Mouse (Mus musculus): ENCODE results near the gene Agpat1. TPM values are rescaled to one million over a fixed set of nuclear protein-coding genes. Genes with fewer than 3 reads are reported as not detected.

The Agpat1 gene
- 0.72 TPM for polyA plus RNA-seq (2014; fragmentation: Illumina TruSeq; extraction: RNeasy Lipid Tissue Mini Kit (QIAGEN cat#74804); ENCODE audit: low read depth, low replicate concordance)

DNA sequence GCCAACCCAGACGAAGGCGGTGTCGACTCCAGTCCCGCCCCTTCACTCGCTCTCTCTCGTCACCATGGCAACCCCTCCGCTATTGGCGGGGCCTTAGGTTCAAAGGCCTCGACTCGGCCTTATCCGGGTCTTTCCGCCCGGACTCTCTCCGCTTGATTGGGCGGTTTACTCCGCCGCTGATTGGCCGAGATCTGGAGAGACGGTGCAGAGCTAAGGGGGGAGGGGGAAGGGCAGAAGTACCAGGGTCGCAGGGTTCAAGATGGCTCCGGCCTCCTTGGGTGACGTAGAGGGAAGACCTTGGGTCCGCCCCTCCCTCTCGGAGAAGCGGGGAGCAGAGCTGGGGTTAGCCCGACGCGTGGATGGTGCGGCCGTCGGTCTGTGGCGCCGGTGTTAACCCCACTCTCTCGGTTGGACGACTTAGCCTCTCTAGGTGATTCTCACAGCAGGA lies at the start of gene Agpat1:
Agpat1 (plus strand) TSS at position 202 of the 448 bp plus-strand sequence.

DNA sequence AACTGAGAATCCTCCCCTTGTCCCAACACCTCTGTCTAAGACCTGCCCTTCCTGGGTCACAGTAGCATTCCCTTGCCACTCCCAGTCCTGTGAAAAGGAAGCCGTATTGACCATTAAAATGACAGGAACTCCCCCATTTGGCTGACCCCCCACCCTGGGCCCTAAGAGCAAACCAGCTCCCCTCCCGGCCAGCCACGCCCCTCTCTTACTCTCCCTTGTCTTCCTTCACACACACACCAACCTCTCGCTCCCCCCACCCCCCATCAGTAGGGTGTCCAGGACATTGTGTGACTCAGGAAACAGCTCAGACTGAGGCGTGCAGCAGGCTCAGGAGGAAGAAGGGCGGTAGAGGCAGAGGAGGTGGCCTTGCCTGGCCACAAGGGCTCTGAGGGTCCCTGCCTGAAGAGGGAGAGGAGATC lies 40.0 kb upstream of the Agpat1 start, which contains the start of gene Notch4:
Notch4 (plus strand) TSS at position 266 of the 419 bp plus-strand sequence.

DNA sequence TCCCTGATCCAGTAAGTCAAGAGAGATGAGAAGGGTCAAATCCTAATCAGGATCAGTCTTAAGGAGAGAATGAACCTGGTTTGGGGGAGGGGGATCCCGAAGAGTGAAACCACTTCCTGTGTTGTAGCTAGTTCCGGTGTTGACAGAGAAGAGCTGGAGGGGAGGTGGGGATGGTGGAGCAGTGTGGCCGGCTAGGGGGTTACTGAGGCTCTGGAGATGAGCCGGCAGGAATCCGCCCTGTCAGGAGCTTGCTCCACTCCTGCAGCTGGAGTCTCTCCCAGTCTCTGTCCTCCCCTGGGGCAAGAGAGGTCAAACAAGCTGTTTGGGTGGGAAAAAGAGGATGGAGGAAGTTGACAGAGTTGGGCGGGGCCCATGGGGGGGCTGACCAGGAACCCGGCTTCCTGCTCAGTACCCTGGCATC lies 14.4 kb upstream of the Agpat1 start, which contains the start of gene Gpsm3:
Gpsm3 (plus strand) TSS at position 126 of the 421 bp plus-strand sequence.

DNA sequence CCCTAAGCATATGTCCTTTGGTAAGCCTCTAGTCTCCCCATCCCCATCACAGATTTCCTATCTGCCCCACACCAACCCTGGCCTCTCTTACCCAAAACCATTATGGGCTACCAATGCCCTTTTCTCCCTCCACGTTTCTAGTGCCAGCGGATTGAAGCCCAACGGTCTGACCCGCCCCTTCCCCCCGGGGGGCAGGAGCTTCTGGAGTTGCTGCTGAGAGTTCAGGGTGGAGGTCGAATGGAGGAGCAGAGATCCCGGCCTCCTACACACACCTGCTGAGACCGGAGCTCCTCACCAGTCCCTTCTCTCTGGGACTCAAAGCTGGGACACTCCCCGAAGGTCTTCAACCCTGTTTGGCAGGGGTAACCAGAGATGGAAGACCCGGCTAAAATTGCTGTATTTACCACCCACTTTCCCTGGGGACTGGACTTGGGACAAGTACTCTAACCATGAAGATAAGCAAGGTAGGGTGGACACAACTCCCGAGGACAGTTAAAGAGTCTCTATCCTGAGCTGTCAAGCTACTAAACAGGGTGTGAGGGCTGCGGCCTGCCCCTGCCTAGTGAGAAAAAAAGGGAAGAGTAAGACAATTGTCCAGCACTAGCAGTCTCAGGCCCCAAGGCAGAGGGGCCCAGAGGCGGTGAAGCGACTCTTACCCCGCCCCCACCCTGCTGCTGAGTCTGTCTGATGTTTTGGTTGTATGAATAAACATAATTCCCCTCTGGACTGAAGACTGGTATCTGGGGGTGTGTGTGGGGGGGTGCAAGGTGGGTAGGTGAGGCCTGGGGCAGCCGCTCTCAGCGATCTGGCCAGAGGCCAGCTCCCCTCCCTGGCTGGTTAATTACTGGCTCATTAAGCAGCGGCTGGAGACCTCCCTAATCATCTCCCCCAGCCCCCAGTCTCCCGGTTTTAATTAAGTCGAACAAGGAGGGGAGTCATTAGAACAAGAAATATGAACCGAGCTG lies 12.8 kb upstream of the Agpat1 start, which contains the start of gene Pbx2:
Pbx2 (plus strand) TSS at position 238 of the 965 bp plus-strand sequence.

DNA sequence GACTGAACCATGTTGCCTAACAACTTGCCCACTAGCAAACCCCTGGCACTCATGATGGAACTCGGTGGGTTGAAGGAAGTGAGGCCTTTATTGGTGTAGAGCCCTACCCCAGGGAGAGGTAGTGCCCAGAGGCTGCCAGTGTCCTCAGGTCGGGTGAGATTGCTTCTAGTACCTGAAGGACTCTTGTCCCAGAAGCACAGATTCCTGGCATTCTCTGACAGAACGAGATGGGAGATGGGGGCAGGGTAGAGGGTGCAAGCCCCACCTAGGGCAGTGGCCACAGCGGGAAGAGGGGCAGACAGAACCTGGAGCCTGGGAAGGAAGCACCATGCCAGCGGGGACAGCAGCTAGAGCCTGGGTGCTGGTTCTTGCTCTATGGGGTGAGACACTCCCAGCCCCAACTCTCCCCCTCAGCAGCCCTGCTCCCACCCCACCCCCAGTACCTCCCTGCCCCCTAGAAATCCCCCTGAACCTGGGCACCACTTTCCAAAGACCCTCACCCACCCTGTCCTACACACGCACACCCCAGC lies 6.4 kb upstream of the Agpat1 start, which contains the start of gene Ager:
Ager (plus strand) TSS at position 297 of the 530 bp plus-strand sequence.

DNA sequence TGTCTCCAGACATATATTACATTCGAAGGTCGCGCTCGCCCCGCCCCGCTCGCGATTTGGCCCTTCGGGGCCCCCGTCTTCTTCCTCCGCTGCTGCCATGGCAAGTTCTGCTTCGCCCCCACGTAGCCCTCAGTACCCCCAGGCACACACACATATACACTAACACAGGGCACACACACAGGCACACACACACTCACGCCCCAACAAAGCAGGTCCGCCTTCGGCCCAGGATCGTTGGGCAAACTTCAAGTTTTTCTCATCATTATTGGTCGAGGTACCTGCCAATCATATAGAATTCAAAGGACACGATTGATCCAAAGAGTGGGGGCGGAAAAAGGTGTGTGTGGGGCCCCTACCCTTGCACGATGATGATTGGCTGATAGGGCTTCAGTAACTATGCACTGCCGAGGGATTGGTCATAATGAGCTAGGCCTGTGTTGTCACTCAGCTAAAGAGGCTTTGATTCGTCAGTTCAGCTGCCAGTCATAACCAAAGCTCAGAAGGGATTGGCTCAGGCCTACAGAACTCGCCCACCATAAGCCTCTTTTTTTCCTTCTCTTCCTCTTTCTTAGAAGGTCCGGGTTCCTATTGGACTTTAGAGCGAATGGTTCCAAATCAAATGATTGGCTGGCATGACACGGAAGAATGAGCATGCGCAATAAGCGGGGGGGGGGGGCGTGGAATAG lies 544 bp upstream of the Agpat1 start, which contains the start of gene Rnf5:
Rnf5 (minus strand) TSS at position 316 of the 686 bp plus-strand sequence.

DNA sequence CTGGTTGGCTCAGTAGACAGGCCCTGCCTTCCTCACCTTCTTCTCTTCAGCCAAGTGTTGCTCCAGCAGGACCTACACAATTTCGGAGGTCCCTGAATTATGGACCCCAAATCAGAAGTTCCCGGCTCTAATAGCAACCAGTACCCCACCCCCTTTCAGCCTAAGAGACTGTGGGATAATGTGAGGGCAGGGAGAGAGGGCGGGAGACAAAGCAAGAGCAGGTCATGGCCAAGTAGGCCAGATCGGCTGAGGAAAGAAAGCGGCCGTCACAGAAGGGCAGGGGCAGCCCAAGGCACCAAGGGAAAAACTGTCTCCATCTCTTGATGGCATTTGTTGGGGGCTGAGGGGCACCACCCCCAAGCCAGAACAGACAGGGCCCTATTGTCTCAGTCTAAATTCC lies 11.8 kb downstream of the Agpat1 start, which contains the start of gene Egfl8:
Egfl8 (minus strand) TSS at position 101 of the 400 bp plus-strand sequence.

DNA sequence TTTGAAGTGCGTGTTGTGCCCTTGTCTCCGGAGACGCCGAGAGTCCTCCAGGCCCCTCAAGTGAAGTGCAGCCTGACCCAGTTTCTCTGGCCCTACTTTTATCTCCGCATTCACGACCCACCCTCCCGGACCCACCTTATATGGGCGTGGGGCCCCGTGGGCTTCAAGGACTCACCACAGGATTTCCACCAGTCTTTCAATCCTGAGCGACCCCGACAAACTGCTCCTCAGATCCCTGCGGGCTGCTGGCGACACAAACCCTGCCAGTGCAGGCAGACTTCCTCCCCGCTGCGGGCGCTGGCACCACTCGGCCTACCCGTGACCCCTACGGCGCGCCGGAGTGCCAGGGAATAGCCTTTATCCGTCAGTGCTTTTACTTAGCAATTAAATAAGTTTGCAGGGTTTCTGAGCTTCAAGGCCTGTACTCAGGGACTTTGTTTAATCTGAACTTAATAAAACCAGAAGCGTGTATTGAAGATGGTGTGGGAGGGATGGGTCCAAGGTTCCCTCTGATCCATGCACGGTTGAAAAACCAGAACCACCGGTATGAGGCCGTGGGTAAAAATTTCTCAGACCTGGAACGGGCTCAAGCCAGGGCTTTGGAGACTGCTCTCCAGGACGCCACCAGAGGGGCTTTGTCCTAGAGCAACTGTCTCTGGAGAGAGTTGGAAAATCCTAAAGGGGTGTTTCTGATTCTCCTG lies 24.0 kb downstream of the Agpat1 start, which contains the start of gene Ppt2:
Ppt2 (minus strand) TSS at position 568 of the 701 bp plus-strand sequence.

DNA sequence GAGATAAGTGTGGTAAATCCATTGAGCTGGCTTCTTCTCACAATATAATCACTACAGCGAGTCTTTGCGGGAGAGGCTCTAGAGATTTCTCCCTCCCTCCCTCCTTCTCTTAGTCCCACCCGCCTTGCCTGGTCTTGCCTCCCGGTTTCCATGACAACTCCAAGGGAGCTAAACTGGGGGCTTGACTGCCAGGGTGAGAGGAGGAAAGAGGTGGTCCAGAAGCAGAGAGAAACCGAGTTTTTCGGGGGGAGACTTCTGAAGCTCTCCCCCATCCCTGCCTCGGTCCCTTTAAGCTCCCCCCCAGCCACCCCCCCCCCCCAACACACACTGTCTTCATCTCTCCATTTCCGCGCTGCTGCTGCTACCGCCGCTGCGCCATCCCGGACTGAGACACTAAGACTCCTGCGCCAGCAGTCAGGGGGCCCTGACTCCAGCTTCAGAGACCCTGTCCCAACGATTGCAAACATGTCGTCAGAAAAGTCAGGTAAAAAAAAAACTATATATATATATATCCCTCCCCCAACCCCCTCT lies 25.2 kb downstream of the Agpat1 start, which contains the start of gene Prrt1:
Prrt1 (plus strand) TSS at position 313 of the 531 bp plus-strand sequence.

DNA sequence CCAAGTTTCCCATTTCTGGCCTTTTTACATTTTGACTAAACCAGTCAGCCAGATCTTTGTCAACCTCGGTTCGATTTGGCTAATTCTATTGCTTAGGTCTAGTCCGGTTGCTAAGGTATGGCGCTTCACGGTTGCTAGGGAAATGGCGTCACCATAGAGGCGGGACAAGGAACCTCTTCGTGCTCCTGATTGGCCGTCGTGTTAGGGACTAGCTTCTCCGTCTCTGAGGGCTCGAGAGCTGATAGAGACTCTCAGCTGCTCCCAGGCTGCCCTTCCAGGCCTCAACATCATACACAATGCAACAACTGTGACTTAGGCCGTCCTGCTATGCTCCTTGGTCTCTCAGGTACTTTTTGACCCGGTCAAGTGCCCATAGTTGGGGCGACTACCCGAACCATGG lies 40.5 kb downstream of the Agpat1 start, which contains the start of gene Fkbpl:
Fkbpl (plus strand) TSS at position 157 of the 400 bp plus-strand sequence.

DNA sequence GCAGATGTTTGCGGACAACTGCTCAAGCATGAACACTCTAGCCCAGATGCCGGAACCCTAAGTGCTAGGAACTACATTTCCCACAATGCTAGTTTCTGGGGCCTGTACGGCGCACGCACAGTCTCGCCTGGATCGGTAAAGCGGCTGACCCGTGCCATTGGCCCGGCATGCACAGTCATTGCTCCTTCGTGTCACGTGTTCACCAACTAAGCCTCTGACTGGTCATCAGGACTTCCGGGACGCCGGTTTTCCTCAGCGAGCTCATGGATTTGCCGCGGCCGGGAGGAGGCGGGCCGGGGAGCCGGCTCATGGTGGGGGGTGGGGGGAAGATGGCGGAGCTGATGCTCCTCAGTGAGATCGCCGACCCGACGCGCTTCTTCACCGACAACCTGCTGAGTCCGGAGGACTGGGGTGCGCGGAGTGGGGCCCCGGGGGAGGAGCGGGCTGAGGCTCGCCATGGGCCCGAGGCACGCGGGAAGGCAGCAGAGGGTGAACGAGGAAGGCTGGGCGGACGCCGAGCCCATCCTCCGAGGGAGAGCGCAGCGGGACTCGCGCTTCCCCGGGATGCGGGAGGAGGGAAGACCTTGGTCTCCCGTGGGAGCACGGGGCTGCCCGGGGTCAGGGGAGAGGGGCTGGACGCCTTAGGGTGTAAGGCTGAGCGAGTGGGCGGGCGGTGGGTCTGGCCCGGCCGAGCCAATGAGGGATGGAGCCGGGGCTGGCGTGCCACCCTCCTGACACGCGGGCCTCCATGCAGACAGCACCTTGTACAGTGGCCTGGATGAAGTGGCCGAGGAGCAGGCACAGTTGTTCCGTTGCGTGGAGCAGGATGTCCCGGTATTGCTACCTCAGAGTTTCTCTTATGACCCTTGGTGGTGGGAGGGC lies 43.1 kb downstream of the Agpat1 start, which contains the start of gene Atf6b:
Atf6b (plus strand) TSS at position 241 of the 882 bp plus-strand sequence.

Other genes with a start within 250 kb of the Agpat1 start
- not detected for gene Btnl2, start 249.4 kb upstream of the Agpat1 start, polyA plus RNA-seq (2014; fragmentation: Illumina TruSeq; extraction: RNeasy Lipid Tissue Mini Kit (QIAGEN cat#74804); ENCODE audit: low read depth, low replicate concordance)
- not detected for gene Btnl1, start 227.1 kb upstream of the Agpat1 start, polyA plus RNA-seq (2014; fragmentation: Illumina TruSeq; extraction: RNeasy Lipid Tissue Mini Kit (QIAGEN cat#74804); ENCODE audit: low read depth, low replicate concordance)
- gene BC051142, start 205.4 kb upstream of the Agpat1 start, polyA plus RNA-seq (2014; fragmentation: Illumina TruSeq; extraction: RNeasy Lipid Tissue Mini Kit (QIAGEN cat#74804); ENCODE audit: low read depth, low replicate concordance) = not detected
- gene Btnl4, start 126.9 kb upstream of the Agpat1 start, polyA plus RNA-seq (2014; fragmentation: Illumina TruSeq; extraction: RNeasy Lipid Tissue Mini Kit (QIAGEN cat#74804); ENCODE audit: low read depth, low replicate concordance) = not detected
- not detected for gene Btnl6, start 86.9 kb upstream of the Agpat1 start, polyA plus RNA-seq (2014; fragmentation: Illumina TruSeq; extraction: RNeasy Lipid Tissue Mini Kit (QIAGEN cat#74804); ENCODE audit: low read depth, low replicate concordance)
- 0.16 TPM for gene Notch4, start 40.0 kb upstream of the Agpat1 start, polyA plus RNA-seq (2014; fragmentation: Illumina TruSeq; extraction: RNeasy Lipid Tissue Mini Kit (QIAGEN cat#74804); ENCODE audit: low read depth, low replicate concordance)
- gene Gpsm3, start 14.5 kb upstream of the Agpat1 start, polyA plus RNA-seq (2014; fragmentation: Illumina TruSeq; extraction: RNeasy Lipid Tissue Mini Kit (QIAGEN cat#74804); ENCODE audit: low read depth, low replicate concordance) = 0.61 TPM
- 5.3 TPM for gene Pbx2, start 13.0 kb upstream of the Agpat1 start, polyA plus RNA-seq (2014; fragmentation: Illumina TruSeq; extraction: RNeasy Lipid Tissue Mini Kit (QIAGEN cat#74804); ENCODE audit: low read depth, low replicate concordance)
- gene Ager, start 6.4 kb upstream of the Agpat1 start, polyA plus RNA-seq (2014; fragmentation: Illumina TruSeq; extraction: RNeasy Lipid Tissue Mini Kit (QIAGEN cat#74804); ENCODE audit: low read depth, low replicate concordance) = not detected
- gene Rnf5, start 572 bp upstream of the Agpat1 start, polyA plus RNA-seq (2014; fragmentation: Illumina TruSeq; extraction: RNeasy Lipid Tissue Mini Kit (QIAGEN cat#74804); ENCODE audit: low read depth, low replicate concordance) = 45.1 TPM
- not detected for gene Egfl8, start 11.7 kb downstream of the Agpat1 start, polyA plus RNA-seq (2014; fragmentation: Illumina TruSeq; extraction: RNeasy Lipid Tissue Mini Kit (QIAGEN cat#74804); ENCODE audit: low read depth, low replicate concordance)
- 7.0 TPM for gene Ppt2, start 24.2 kb downstream of the Agpat1 start, polyA plus RNA-seq (2014; fragmentation: Illumina TruSeq; extraction: RNeasy Lipid Tissue Mini Kit (QIAGEN cat#74804); ENCODE audit: low read depth, low replicate concordance)
- not detected for gene Prrt1, start 25.3 kb downstream of the Agpat1 start, polyA plus RNA-seq (2014; fragmentation: Illumina TruSeq; extraction: RNeasy Lipid Tissue Mini Kit (QIAGEN cat#74804); ENCODE audit: low read depth, low replicate concordance)
- 1.9 TPM for gene Fkbpl, start 40.5 kb downstream of the Agpat1 start, polyA plus RNA-seq (2014; fragmentation: Illumina TruSeq; extraction: RNeasy Lipid Tissue Mini Kit (QIAGEN cat#74804); ENCODE audit: low read depth, low replicate concordance)
- gene Atf6b, start 42.9 kb downstream of the Agpat1 start, polyA plus RNA-seq (2014; fragmentation: Illumina TruSeq; extraction: RNeasy Lipid Tissue Mini Kit (QIAGEN cat#74804); ENCODE audit: low read depth, low replicate concordance) = 1.9 TPM
- 0.03 TPM for gene Tnxb, start 66.3 kb downstream of the Agpat1 start, polyA plus RNA-seq (2014; fragmentation: Illumina TruSeq; extraction: RNeasy Lipid Tissue Mini Kit (QIAGEN cat#74804); ENCODE audit: low read depth, low replicate concordance)
- gene C4b, start 139.6 kb downstream of the Agpat1 start, polyA plus RNA-seq (2014; fragmentation: Illumina TruSeq; extraction: RNeasy Lipid Tissue Mini Kit (QIAGEN cat#74804); ENCODE audit: low read depth, low replicate concordance) = 80.2 TPM
- not detected for gene Cyp21a1, start 200.3 kb downstream of the Agpat1 start, polyA plus RNA-seq (2014; fragmentation: Illumina TruSeq; extraction: RNeasy Lipid Tissue Mini Kit (QIAGEN cat#74804); ENCODE audit: low read depth, low replicate concordance)
- gene Stk19, start 232.7 kb downstream of the Agpat1 start, polyA plus RNA-seq (2014; fragmentation: Illumina TruSeq; extraction: RNeasy Lipid Tissue Mini Kit (QIAGEN cat#74804); ENCODE audit: low read depth, low replicate concordance) = 3.5 TPM
- 3.6 TPM for gene Dxo, start 232.8 kb downstream of the Agpat1 start, polyA plus RNA-seq (2014; fragmentation: Illumina TruSeq; extraction: RNeasy Lipid Tissue Mini Kit (QIAGEN cat#74804); ENCODE audit: low read depth, low replicate concordance)
- 3.2 TPM for gene Skiv2l, start 245.9 kb downstream of the Agpat1 start, polyA plus RNA-seq (2014; fragmentation: Illumina TruSeq; extraction: RNeasy Lipid Tissue Mini Kit (QIAGEN cat#74804); ENCODE audit: low read depth, low replicate concordance)
- 1.5 TPM for gene Nelfe, start 246.1 kb downstream of the Agpat1 start, polyA plus RNA-seq (2014; fragmentation: Illumina TruSeq; extraction: RNeasy Lipid Tissue Mini Kit (QIAGEN cat#74804); ENCODE audit: low read depth, low replicate concordance)

All from liver, adult 10 weeks (tissue).